Mouse (Mus musculus) midbrain, embryonic 16.5 days (tissue): Measurements from ENCODE around the gene Ppp2r5a. TPM values are rescaled to one million over a fixed set of nuclear protein-coding genes. Genes with fewer than 3 reads are reported as not detected.

Experiments used
- ATAC-seq: fragments of 200-750 bp; cut with Nextera tagmentation; 2 replicates; pipeline ENCODE4 v1.8.0; 2017; ENCODE audit warnings: moderate TSS enrichment
- H3K27ac ChIP-seq: fragments of 300-500 bp; sonication (generic); 2 replicates; pipeline ENCODE4 v1.5.1; 2014; ENCODE audit warnings: mild to moderate bottlenecking, low read length, mixed read lengths
- H3K27me3 ChIP-seq: fragments of 300-500 bp; sonication (generic); 2 replicates; pipeline ENCODE4 v1.6.1; 2014; ENCODE audit warnings: low read depth, low read length, mixed read lengths; ENCODE audit not compliant: control insufficient read depth, insufficient read depth
- H3K36me3 ChIP-seq: fragments of 300-500 bp; sonication (generic); 2 replicates; pipeline ENCODE4 v1.6.1; 2014; ENCODE audit warnings: mild to moderate bottlenecking, low read length, moderate library complexity, mixed read lengths; ENCODE audit not compliant: control insufficient read depth, insufficient read depth
- H3K4me1 ChIP-seq: fragments of 300-500 bp; sonication (generic); 2 replicates; pipeline ENCODE4 v1.6.1; 2014; ENCODE audit warnings: mild to moderate bottlenecking, low read length, mixed read lengths; ENCODE audit not compliant: control insufficient read depth, insufficient read depth
- H3K4me2 ChIP-seq: fragments of 300-500 bp; sonication (generic); 2 replicates; pipeline ENCODE4 v1.6.1; 2014; ENCODE audit warnings: mild to moderate bottlenecking, low read length, mixed read lengths
- H3K4me3 ChIP-seq: fragments of 300-500 bp; sonication (generic); 2 replicates; pipeline ENCODE4 v1.5.1; 2014; ENCODE audit warnings: low read depth, mild to moderate bottlenecking, low read length, moderate library complexity, mixed read lengths
- H3K9ac ChIP-seq: fragments of 300-500 bp; sonication (generic); 2 replicates; pipeline ENCODE4 v1.6.1; 2014; ENCODE audit warnings: low read depth, low read length, mixed read lengths
- H3K9me3 ChIP-seq: fragments of 300-500 bp; sonication (generic); replicated peaks from 2 replicates; pipeline ENCODE4 v1.6.1; 2014; ENCODE audit warnings: mild to moderate bottlenecking, low read length, mixed read lengths; ENCODE audit not compliant: control insufficient read depth, poor library complexity, severe bottlenecking
- WGBS: fragments of 180-500 bp; shearing (Covaris S2); extraction: QIAGEN DNeasy Blood & Tissue Kit; methylation state at CpG from one replicate; pipeline ENCODE4 v1.1.7; 2014; 5-methylcytosine and 5-hydroxymethylcytosine counted together
- polyA plus RNA-seq: library from polyadenylated mRNA; unstranded; fragments of >200 nt; fragmentation: Nextera tagmentation; extraction: Ambion mirVana; gene quantifications from 2 replicates; pipeline ENCODE4 v1.2.1, GENCODE M21; 2015

Ppp2r5a gene
- polyA plus RNA-seq, 1 experiment from 2014 or later: 6.5 TPM

- no peak for ATAC-seq
- H3K9me3 ChIP-seq: no peaks in the 10 kb centered on the region
- H3K9ac ChIP-seq: no peak overlapping the region
- WGBS: 86% methylated on average over 9 of the region's 9 CpGs
- H3K27ac ChIP-seq: no peak overlapping the region
- H3K4me3 ChIP-seq: no peak overlapping the region
- no peak overlapping the region for H3K4me2 ChIP-seq
- peaks cover 3% of the 10 kb centered on the region; the same call in 1 of the 2 replicates for H3K4me1 ChIP-seq
- H3K27me3 ChIP-seq: no peaks in the 10 kb centered on the region
- peaks cover 9% of the 10 kb centered on the region for H3K36me3 ChIP-seq
These were observed 95.2 kb downstream of the Ppp2r5a start for GRCm38 (mm10) chr1:191307766-191308455.

- H3K9me3 ChIP-seq: no peaks in the 10 kb centered on the region
- WGBS: 85% methylated on average over 9 of the region's 9 CpGs
These were observed 96.8 kb downstream of the Ppp2r5a start for GRCm38 (mm10) chr1:191306316-191306715.

GRCm38 (mm10) chr1:191305610-191306009, 97.5 kb downstream of the Ppp2r5a start:
- H3K9me3 ChIP-seq: no peaks in the 10 kb centered on the region
- no peak overlapping the region for H3K4me2 ChIP-seq
- ATAC-seq: no peak
- H3K4me3 ChIP-seq: no peak overlapping the region
- H3K36me3 ChIP-seq: peaks cover 9% of the 10 kb centered on the region
- no peaks in the 10 kb centered on the region for H3K27me3 ChIP-seq
- 66% methylated on average over 7 of the region's 7 CpGs for WGBS
- H3K4me1 ChIP-seq: no peaks in the 10 kb centered on the region
- H3K9ac ChIP-seq: no peak overlapping the region
- no peak overlapping the region for H3K27ac ChIP-seq

More at GRCm38 (mm10) chr1:191306316-191306715, 96.8 kb downstream of the Ppp2r5a start:
- no peaks in the 10 kb centered on the region for H3K27me3 ChIP-seq
- no peak overlapping the region for H3K4me2 ChIP-seq
- no peaks in the 10 kb centered on the region for H3K4me1 ChIP-seq
- no peak overlapping the region for H3K4me3 ChIP-seq
- no peak overlapping the region for H3K9ac ChIP-seq
- ATAC-seq: no peak
- peaks cover 9% of the 10 kb centered on the region for H3K36me3 ChIP-seq
- no peak overlapping the region for H3K27ac ChIP-seq

- Histone ChIP-seq H3K4me2 (no peak overlapping the region), H3K4me1 (no peaks in the 10 kb centered on the region), H3K9me3 (no peaks in the 10 kb centered on the region), H3K4me3 (no peak overlapping the region), H3K27ac (no peak overlapping the region), H3K27me3 (no peaks in the 10 kb centered on the region), H3K9ac (no peak overlapping the region), H3K36me3 (peaks cover 9% of the 10 kb centered on the region)
- 79% methylated on average over 6 of the region's 6 CpGs for WGBS
- no peak for ATAC-seq
These were observed 98.9 kb downstream of the Ppp2r5a start for GRCm38 (mm10) chr1:191304216-191304615.

DNA sequence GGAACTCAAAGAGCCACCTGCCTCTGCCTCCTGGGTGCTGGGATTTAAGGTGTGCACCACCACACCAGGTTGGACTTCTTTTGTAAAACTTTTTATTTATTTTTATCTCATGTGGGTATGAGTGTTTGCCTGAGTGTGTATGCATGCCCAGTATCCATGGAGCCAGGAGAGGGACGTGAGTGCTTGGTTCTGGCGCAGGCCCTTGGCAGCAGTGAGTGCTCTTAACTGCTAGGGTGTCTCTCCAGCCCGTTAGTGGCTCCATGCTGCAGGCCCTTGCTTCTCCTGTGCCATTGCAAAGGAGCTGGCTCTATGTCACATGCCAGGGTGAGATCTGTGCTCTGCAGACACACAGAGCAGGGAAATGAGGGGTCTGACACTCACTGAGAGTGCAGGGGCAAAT, 99.3 kb downstream of the Ppp2r5a start:
- peaks cover 9% of the 10 kb centered on the region for H3K36me3 ChIP-seq
- no peaks in the 10 kb centered on the region for H3K4me1 ChIP-seq
- 82% methylated on average over 3 of the region's 3 CpGs for WGBS
- no peaks in the 10 kb centered on the region for H3K27me3 ChIP-seq
- H3K9ac ChIP-seq: no peak overlapping the region
- H3K9me3 ChIP-seq: no peaks in the 10 kb centered on the region
- no peak overlapping the region for H3K27ac ChIP-seq
- H3K4me3 ChIP-seq: no peak overlapping the region
- H3K4me2 ChIP-seq: no peak overlapping the region
- ATAC-seq: no peak

Other genes with a start within 250 kb of the Ppp2r5a start
- gene Fam71a, start 238.5 kb downstream of the Ppp2r5a start, polyA plus RNA-seq: not detected in 2 replicates
- gene Atf3, start 185.2 kb downstream of the Ppp2r5a start, polyA plus RNA-seq: 1.2 and 1.6 TPM in 2 replicates
- 121 and 139 TPM in 2 replicates for gene Nenf, start 85.1 kb downstream of the Ppp2r5a start, polyA plus RNA-seq
- 41.0 and 43.0 TPM in 2 replicates for gene Tmem206, start 77.4 kb downstream of the Ppp2r5a start, polyA plus RNA-seq
- gene Dtl, start 172.3 kb upstream of the Ppp2r5a start, polyA plus RNA-seq: 3.4 and 5.9 TPM in 2 replicates
- gene Ints7, start 172.4 kb upstream of the Ppp2r5a start, polyA plus RNA-seq: 34.7 and 35.2 TPM in 2 replicates